Mouse (Mus musculus) lung, postnatal 4 days (tissue): ENCODE measurements around the gene Rftn1.

Source experiments
- DNase-seq, 2 experiments: peaks; one replicate each; pipeline ENCODE4 v3.0.0; 2021

Gene Rftn1

DNA sequence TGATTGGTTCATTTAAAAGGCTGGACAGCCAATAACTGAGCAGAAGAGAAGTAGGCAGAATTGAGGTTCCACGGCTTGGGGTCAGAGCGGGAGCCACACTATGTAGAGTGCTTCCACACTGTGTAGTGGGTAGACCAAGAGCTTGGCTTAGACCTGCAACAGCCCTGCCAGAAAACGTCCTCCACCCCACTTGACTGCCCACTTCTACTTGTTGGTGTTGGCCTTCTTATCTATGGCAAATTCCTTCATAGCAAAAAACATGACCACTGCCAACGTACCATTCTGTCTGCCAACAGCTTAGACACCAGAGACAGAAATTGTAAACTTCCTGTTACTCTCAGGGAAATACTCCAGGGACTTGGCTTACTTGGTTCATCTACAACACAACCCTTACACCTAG is 127.8 kb downstream of the Rftn1 start:
- DNase-seq = peak; percentile 28 to 56

DNA sequence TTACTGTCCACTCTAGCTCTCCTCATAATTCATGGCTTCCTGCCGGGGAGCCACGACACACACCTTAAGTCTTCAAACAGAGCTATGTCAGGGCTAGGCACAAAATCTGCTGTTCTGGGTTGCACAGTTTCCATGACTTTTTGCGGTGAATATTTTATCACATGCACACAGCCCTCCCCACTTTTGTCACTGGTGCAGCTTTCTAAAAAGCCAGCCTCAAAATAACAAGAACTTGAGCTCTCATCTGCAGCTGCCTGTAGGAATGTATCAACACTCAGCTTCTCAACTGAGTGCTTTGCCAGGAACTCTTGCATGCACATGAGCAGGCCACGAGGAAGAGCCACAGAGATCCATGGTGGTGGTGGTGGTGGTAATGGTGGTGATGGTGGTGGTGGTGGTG is 129.0 kb downstream of the Rftn1 start:
- no peak for DNase-seq

DNA sequence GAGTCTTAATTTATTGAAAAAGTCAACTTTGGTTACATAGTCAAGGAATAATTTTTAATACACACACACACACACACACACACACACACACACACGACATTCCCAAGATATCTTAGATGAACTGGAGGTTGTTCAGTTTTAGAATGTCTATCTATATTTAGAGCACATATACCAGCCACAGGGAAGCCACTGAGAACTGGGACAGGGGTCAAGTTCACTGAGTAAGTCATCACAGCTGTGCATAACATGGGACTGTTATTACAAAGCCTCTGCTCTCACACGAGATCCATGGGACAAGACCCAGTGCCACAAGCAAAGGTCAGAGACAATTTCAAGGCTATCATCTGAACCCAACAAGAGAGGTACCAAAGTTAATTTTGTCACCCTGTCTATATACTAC is 130.3 kb downstream of the Rftn1 start:
- no peak for DNase-seq

DNA sequence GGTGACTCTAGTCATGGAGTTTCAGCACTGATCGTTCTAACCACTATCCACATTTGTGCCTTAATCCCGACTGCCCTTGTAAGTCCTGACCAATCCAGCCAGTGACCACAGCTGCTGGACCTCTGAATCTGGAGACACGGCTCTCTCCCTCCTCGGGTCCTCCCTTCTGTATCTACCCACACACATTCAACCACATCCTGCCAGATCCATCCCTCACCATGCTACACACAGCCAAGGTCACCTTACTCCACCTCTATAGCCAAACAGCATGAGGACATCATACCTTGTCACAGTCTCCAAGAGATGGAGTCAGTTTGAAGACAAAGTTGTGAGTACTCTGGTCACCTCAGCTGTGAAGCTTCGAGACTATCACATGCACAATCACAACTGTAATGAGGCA is 131.1 kb downstream of the Rftn1 start:
- DNase-seq = no peak

DNA sequence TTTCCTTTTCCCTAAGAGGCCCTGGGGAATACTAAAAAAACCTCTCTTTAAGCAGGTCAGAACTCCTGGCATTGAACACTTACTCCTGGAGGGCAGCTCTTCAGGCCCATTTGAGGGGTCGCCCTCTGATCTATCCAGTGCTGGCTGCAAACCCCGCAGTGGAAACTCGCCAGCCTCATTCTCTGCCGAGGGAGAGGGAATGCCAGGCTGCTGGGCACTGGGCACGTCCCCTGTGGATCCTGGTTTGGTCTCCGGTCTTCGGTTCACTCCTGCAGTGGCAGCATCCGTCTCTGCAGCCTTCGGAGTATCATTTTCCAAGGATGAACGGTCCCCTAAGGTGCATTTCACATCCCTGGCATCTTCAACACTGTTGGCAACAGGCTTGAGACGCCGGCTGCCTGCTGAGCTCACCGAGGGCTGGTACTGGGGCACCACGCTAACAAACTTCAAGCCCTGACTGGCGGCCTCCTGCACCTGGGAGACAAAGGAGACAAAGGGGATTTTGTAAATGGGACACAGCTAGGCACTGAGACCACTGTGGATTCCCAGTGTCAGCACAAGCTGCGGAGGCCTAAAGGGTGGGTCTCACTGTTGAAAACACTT is 135.2 kb downstream of the Rftn1 start:
- DNase-seq = no peak

DNA sequence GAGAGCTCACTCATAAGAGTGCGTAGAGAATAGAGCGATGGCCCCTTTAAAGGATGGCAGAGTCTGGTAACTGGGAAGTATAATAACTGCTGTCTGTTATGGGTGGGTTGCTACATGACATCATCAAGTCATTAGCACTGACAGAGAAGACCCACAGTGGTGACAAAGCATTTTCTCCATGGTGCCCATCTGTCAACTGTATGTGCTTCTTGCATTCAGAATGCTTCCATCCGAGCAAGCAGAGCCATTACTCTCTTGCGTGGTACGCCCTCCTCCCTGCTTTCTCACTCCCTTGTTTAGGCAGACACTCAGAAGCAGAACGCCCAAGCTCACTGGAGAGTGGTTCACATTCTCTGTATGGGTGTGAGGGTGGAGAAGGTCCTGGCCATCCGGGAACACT is 135.9 kb downstream of the Rftn1 start:
- DNase-seq = no peak

DNA sequence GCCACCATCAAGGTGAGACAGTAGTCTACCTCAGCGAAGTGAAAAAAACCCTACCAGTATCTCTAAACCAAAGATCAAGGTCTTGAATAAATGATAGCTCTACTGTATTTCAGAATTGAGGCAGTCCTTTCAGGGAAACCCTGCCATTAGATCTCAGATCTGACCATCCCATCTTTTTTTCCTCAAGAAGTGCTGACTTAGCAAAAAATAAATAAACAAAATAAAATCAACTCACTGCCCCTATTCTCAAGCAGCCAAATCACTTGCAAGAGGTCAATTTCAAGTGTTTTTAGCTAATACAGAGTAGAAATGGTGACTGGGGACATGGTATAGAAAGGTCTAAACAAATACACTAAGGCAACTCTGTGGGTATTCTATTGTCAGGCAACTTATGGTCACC is 136.5 kb downstream of the Rftn1 start:
- DNase-seq = no peak

DNA sequence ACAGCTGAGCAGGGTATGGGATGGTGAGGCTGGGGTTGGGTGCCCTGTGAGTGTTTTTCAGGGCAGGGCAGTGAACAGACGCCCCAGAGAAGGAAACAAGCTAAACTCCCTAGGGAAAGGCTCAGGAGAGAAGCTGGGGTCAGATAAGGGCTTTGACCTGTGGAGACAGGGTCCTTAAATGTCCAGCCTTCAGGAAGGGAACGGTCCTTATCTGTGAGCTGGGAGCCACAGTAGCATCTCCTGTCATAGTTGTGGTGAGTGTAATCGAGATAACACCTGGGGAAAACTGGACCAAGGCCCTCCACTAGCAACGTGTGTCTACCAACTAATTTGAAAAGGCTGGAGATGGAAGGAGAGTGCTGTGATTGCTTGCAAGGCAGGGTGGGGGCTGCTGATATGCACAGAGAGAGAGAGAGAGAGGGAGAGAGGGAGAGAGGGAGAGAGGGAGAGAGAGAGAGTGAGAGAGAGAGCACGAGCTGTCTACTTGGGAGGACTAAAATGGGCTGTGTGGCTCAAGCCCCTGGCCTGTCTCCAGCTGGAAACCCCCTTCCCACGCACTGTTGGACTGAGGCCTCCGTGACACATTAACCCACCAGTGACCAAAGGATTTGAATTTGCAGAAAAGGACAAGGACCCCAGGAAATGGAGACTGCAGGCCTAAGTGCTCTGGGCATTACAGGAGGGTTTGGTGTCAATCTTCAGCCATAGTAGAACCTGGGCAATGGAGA is 137.6 kb downstream of the Rftn1 start:
- DNase-seq = no peak

DNA sequence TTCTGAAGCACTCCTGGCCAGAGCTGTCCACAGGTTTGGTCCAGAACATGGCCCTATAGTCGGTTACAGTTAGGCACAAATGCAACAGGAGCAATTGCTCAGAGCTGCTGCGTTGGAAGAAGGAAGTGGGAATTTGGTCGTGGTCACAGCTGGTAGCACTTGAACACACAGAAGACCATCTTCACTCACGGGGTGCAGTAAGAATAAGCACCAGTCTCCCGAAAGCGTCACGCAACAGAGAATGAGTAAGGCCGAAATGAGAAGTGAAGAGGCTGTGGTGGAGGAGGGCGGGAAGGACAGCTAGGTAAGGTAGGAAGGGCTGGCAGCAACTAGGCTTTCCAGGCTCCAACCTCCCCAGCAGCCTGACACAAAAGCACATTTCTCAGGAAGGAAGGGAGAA is 140.0 kb downstream of the Rftn1 start:
- no peak for DNase-seq

DNA sequence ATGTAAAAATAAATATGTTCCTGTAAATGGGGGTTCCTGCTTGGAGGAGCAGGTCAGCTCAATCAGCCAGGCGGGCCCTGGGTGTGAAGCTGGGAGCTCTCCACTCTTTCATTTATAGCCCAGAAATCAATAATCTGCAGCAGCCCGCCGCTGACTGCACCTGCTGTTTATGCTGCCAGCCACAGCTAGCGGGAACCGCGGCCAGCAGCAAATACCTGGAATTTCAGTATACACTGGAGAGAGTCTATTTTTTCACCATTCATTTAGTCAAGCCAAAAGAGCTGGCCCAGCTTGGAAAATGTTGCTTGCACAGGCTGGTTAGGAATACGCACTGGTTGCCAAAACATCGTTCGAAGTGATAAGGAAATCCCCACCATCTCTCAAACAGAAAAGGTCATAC is 142.3 kb downstream of the Rftn1 start:
- no peak for DNase-seq

DNA sequence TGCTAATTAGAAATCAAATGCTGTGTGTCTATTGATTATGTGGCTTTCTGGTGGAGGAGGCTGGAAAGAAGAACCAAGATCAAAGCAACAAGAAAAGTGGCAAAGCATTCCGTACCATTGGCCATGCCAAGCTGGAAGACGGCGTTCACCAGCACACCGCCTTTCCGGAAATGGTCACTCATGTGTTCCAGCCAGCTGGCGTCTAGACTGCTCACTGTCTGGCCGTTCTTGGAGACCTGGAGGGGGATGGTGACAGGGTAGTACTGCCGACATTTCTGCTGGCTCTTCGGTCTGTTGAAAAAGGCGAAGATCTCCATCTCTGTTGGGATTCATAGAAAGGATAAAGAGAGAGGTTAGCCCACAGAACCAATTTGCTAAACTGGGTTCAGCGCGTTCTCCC is 143.3 kb downstream of the Rftn1 start:
- DNase-seq = no peak

DNA sequence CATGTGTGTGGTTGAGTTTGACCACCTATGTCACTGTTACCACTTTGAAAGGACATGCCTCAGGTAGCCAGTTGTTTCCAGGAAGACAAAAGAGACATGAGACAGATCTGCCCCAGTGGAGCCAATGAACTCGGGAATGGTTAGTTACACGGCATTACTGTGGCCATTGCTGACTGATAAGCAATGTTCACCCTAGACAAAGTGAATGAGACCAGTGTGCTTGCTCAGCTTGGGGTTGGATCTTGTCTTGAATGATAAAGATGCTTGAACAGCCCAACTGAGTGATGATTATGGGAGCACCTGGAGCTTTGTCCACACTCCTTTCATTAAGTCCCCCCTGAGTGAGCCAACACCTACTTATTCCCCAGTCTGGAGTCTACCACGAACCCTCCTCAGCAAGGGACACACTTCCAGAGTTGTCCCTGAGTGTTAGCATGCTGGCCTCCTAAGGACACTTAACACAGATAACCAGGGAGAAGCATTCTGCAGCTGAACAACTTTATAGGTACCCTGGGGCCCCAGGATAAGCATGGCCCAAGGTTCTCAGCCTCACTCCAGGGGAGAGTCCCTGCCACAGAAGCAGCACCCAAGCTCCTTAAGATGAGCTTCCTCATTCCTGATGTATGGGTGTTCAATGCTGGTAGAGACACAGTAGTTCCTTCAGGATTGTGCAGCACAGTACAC is 149.6 kb downstream of the Rftn1 start:
- DNase-seq = no peak

DNA sequence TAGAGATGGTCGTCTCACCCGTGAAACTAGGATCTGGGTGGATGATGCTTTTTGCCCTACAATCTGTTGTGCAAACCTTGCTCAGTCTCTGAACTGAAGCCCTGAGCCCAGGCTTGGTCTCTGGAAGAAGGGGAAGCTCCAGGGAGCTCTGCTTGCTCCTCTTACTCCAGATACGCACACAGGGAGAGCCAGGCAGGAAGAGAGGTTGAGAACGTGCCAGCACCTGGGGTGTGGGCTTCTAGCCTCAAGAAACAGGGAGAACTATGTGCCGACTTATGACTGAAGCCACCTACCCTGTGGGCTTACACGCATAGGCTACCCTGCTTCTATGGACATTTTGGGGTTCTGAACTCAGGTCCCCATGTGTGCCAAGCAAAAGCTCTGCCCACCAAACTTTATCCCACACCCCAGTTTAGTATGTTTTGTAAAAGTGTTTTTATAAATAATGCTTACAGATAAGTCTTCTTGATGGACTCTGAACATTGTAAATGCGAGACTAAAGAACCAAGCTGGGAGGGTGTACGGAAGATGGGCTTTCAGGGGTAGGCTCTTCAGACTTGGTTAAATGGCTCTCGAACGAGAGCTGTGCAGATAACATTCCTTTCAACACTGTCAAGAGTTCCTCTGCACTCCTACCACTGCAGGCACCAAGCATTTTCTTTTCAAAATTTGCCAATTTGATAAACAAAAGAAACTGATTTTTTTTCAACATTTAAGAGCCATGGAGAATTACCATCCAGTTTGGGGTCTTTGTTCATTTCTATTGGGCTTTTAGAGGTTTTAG is 152.4 kb downstream of the Rftn1 start:
- DNase-seq = no peak

DNA sequence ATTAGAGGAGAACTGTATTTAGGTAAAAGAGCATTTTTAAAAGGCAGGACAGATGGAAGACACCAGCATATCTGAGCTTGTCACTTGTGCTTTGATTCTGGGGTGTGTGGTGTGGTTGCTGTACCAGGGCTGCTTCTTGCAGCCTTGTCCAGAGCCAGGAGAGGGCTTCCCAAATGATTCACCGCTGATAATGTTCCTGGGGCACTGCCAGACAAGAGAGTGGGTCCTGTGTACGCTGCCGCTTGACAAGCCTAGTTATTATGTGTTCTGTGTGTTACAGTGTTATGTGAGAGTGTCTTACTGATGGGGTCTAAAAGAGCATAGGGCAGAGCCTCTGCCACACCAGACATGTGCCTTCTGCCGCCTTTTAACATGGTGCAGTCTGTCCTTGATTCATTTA is 153.1 kb downstream of the Rftn1 start:
- no peak for DNase-seq

DNA sequence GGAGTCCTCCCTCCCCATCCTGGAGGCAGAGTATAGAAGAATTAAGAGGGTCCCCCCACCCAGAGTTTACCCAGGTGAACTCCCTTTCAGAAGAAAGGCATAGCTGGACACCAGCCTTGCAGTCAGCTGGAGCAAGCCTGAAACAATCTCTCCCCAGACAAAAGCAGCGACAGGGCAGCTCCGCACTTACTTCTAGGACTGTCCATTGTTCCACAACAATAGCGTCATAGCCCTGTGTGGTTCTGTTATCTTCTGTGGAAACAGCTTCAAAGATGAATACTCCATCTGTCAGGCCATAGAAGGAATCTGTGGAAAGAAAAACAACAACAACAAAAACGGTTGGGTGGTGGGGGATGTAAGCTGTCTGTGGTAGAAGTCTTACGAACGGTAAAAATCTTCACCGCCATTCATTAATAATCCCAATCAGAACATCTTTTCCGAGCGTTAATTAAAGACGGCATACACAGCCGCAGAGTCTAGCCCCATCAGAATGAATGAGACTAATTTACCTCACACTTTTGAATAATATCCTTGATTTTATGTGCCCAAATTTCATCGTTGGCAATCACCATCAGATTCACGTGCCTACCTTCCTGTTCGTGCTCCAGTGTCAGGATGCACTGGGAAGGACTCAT is 153.6 kb downstream of the Rftn1 start:
- DNase-seq = no peak

DNA sequence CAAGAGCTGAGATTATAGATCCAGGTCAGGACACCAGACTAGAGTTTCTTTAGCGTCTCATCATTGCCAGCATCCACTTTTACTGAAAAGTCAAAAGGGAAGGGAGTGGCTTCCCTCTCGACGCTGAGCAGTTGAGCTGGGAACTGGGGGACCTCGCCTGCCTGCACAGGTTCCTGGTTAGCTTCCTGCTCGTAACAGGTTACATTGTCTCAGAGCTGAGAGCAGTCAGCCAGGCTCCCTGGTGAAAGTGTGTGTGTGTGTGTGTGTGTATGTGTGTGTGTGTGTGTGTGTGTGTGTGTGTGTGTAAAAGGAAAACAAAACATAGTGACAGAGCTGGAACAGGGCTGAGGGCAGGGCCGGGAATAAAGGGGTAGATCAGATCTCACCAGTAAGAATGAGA is 156.8 kb downstream of the Rftn1 start:
- no peak for DNase-seq

DNA sequence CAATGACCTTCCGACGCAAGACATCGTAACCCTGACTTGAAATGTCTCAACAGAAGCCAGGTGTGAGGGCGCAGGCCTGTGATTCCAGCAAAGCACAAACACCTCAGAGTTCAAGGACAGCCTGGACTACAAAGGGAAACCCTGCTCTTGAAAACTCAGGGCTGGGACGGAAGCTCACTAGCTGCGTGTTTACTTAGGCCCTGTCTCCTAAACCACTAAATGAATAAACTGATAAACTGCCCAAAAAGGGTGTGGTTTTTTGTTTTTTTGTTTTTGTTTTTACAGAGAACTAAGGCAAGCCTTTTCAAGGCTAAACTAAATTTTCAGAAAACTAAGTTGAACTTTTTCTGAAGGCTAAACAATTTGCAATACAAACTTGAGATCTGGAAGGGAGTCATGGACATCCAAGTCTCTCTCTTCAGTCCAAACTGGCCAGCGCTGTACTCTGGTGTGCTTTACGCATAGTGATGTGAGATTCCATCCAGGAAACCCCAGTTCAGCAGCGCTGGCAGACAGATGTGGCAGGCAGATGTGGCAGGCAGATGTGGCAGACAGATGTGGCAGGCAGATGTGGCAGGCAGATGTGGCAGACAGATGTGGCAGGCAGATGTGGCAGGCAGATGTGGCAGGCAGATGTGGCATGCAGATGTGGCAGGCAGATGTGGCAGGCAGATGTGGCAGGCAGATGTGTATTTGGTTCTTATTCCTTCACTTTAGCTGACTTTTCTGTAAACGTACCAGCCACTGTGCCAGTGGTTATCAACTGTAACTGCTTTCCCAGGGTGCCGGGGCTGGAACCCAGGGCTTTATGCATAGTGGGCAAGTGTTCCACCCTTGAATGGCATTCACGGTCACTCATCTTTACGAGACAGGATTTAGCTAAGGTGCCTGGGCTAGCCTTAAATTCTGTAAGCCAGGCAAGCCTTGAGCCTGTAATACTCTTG is 158.7 kb downstream of the Rftn1 start:
- no peak for DNase-seq

DNA sequence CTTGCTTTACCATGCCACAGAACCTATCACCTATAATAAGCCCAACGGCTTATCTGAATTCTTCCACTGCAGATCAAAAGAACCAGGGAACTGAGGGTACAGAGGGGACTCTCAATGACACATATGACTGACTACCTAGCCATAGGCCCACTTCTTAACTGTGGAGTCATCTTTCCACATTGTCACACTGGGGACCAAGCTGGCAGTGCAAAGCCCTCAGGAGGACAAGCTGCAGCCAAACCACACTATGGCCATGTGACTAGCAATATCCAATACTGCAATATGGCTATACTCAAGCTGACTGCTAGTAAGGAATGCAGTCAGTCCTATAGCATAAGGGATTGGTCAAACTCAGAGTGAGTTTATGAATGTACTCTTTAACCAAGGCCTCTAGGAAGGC is 164.8 kb downstream of the Rftn1 start:
- DNase-seq = no peak

DNA sequence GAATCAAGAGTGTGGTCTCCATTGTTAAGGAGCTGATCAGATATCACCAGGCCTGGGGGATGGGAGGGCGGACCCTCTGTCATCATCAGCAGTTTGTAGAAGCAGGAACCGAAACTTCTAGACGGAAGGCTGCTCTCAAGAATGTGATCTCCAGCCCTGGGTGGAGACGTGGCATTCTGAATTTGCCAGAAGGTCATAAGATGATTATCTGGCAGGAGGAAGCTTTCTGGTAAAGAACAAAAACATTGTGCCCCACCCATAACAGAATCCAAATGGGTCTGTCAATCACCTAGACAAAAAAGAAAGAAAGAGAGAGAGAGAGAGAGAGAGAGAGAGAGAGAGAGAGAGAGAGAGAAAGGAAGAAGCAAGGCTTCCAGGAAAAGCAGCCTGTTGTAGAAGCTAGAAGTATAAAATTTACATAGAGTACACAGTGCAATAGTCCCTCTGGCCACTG is 165.3 kb downstream of the Rftn1 start:
- DNase-seq = peak; percentile 66 to 70

DNA sequence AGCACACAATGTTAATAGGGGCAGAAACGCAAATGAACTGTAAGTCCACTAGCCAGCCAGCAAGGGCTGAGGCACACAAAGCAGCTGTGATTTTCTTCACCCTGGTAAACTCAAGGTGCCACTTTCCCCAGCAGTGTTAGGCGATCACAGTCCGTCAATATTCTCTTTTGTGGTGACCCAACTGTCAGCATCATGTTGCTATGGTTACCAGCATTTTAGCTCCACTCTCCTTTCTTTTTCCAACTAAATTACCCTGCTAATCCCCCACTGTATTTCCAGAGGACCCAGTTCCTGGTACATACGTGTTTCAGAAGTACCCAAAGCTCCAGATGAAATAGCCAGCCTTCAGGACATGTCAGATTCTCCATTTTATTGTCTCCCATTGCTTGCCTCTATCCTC is 169.1 kb downstream of the Rftn1 start:
- no peak for DNase-seq

DNA sequence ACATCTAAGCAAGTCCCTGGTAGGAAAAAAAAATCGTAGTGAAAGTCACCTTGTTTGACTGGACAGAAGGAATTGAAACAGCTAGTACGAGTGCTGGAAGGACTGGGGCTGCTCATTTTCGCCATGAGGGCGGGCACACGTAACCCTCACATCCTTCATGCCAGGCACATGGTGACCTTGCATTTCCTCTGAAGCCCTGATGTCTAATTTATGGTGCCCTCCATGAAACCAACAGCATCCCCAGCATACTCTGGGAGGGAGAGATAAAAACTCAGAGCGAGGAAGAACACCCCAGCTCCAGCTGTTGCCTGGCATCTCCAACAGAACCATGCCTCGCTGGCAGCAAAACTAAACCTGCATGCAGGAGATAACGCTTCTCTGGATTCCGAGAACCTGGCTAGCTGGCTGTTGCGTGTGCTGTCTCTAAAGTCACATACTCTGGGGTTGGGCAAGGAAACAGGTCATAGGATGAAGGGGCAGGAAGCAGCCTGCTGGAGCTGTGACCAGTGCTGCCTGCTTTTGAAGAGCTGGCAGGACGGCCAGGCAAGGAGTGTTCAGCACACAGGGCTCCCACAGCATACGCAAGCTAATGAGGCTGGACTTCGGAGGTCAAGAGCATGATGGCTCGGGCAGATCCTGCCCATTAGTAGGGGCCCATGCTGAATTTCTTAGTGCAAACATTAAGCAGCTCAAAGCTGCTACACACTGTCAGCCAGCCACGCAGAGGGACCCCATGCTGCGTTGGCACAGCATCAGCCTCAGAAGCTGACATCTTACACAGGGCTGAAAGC is 170.1 kb downstream of the Rftn1 start:
- DNase-seq = peak in 1 of 2 experiments; percentile 28
